Mouse (Mus musculus): ENCODE data around the gene Crygn. TPM values are rescaled to one million over a fixed set of nuclear protein-coding genes. Genes with fewer than 3 reads are reported as not detected.

Crygn gene
- total RNA-seq, 2 experiments from 2014 or later: not detected

- intact Hi-C loops (cut with DNase I): no loop called here
- no peak for DNase-seq (ENCODE audit: low spot score)
Measured at GRCm38 (mm10) chr5:24719852-24720251, 38.0 kb downstream of the Crygn start.

DNA sequence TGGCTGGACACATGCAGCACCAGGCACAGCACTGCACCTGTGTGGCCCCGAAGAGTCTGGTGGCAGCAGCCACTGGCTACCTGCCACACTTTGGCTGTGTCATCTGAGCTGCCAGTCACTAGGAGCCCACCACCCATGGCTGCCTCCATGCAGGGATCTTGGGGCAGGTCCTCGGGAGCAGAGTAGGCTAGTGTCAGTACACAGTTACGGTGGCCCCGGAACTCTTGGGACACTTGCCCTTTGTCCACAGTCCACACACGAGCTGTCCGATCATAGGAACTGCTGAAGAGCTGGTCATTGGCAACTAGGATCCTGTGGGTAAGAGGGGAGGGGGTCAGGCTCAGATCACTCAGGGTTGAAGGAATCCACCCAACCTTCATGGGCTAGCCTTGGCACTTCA, 39.7 kb downstream of the Crygn start:
- no peak for DNase-seq (ENCODE audit: low spot score)
- intact Hi-C loops (cut with DNase I): no loop called here

DNA sequence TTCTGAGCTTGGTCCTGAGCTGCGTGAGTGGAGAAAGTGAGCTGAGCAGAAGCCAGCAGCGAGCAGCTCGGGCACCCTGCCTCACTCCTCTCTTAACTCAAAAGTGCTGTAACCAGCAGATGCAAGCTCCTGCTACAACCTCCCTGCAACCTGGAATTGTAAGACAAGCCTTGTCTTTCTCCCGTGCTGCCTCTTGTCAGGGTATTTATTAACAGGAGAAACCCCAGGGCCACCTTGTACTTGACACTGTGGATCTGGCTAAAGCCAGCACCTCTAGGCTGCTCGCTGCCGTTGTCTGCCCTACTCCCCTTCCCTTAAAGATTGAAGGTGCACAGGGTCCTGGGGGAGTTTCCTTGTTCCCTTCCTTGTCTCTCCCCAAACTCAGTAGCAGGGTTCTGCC, 43.8 kb downstream of the Crygn start:
- DNase-seq (ENCODE audit: low spot score): no peak
- intact Hi-C loops (cut with DNase I): no loop called here

DNA sequence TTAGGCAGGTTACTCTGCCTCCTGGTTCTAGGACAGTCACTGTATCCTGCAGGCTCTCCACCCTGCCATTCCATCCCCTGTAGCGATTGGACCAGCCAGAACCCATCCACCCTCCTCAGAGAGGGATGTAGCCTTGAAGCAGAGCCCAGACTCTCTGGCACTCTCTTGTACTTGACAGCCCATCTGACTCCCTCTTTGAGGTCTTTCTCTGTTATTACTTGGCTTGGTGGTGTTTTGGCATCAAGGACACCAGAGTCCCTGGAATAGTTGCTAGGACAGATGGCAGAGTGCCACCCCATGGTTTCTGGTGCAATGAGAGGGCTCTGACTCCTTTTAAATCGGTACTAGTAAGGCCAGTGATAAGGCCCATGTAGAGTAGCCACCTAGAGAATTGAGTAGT, 44.6 kb downstream of the Crygn start:
- intact Hi-C loops (cut with DNase I): no loop called here

GRCm38 (mm10) chr5:24711615-24712014, 46.2 kb downstream of the Crygn start:
- intact Hi-C loops (cut with DNase I): no loop called here

More for the DNA sequence above, 44.6 kb downstream of the Crygn start:
- no peak for DNase-seq (ENCODE audit: low spot score)

GRCm38 (mm10) chr5:24709962-24710361, 47.8 kb downstream of the Crygn start:
- intact Hi-C loops (cut with DNase I): no loop called here
- DNase-seq (ENCODE audit: low spot score): no peak

More at GRCm38 (mm10) chr5:24711615-24712014, 46.2 kb downstream of the Crygn start:
- no peak for DNase-seq (ENCODE audit: low spot score)

DNA sequence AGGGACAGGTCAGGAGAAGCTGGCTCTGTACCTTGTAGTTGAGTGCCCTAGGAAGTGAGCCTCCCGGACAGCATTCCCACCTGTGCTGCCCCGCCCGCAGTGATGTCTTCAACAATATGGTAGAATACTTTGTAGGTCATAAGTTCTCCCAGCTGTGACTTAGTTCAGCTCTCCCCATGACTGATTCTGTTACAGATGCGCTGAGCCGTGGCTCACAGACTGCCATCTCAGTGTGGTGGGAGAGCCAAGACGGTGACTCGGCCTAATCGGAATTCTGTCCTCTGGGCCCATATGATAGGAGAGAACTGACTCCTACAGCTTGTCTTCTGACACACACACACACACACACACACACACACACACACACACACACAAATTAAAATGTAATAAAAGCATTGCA, 53.2 kb downstream of the Crygn start:
- intact Hi-C loops (cut with DNase I): no loop called here
- DNase-seq (ENCODE audit: low spot score): no peak

- DNase-seq (ENCODE audit: low spot score): no peak
- intact Hi-C loops (cut with DNase I): no loop called here
Measured at GRCm38 (mm10) chr5:24701271-24701670, 56.5 kb downstream of the Crygn start.

Other genes starting within 250 kb of the Crygn start
- not detected for gene Gbx1, start 230.8 kb downstream of the Crygn start, total RNA-seq (2021)
- gene Asb10, start 217.0 kb downstream of the Crygn start, total RNA-seq (2021): 10 to 100 TPM; 85.1 to 85.9 TPM
- not detected for gene 4931409K22Rik, start 201.2 kb downstream of the Crygn start, total RNA-seq (2021)
- 10 to 100 TPM; 48.0 to 53.2 TPM for gene Abcf2, start 180.5 kb downstream of the Crygn start, total RNA-seq (2021)
- 1 to 10 TPM; 7.8 to 9.7 TPM for gene Chpf2, start 171.3 kb downstream of the Crygn start, total RNA-seq (2021)
- 10 to 100 TPM; 69.0 to 69.3 TPM for gene Smarcd3, start 133.6 kb downstream of the Crygn start, total RNA-seq (2021)
- 10 to 100 TPM; 30.0 to 33.6 TPM for gene Nub1, start 72.5 kb downstream of the Crygn start, total RNA-seq (2021)
- under 1 TPM; 0.44 to 0.59 TPM for gene Wdr86, start 27.3 kb downstream of the Crygn start, total RNA-seq (2021)
- 10 to 100 TPM; 75.5 to 82.9 TPM for gene Rheb, start 84.6 kb upstream of the Crygn start, total RNA-seq (2021)

All from heart, postnatal 25 days (tissue).